Mouse (Mus musculus) erythroblast, embryonic 14.5 days (primary cell): Measurements from ENCODE around the gene Ffar1. TPM values are rescaled to one million over a fixed set of nuclear protein-coding genes. Genes with fewer than 3 reads are reported as not detected.

ENCODE experiments used
- H3K27me3 ChIP-seq: 2 replicates; pipeline ENCODE4 v1.6.1; 2012; ENCODE audit warnings: inconsistent platforms; ENCODE audit not compliant: control insufficient read depth
- H3K36me3 ChIP-seq: 2 replicates; pipeline ENCODE4 v1.6.1; 2012; ENCODE audit warnings: mild to moderate bottlenecking, inconsistent platforms; ENCODE audit not compliant: control insufficient read depth
- H3K4me1 ChIP-seq: 2 replicates; pipeline ENCODE4 v1.6.1; 2012; ENCODE audit warnings: inconsistent platforms; ENCODE audit not compliant: control insufficient read depth
- H3K4me3 ChIP-seq: replicated peaks from 2 replicates; pipeline ENCODE3; 2012; ENCODE audit warnings: moderate library complexity, mild to moderate bottlenecking, inconsistent platforms
- H3K9me3 ChIP-seq: 2 replicates; pipeline ENCODE4 v1.6.1; 2012; ENCODE audit warnings: low read length, inconsistent platforms, mixed read lengths; ENCODE audit not compliant: control insufficient read depth
- GATA1 ChIP-seq: IDR thresholded peaks from 2 replicates; pipeline ENCODE4 v1.6.1; 2012; ENCODE audit warnings: low read length, inconsistent platforms, mixed read lengths
- TAL1 ChIP-seq: IDR thresholded peaks from 3 replicates; pipeline ENCODE4 v1.6.1; 2012; ENCODE audit warnings: low read length, inconsistent platforms, mixed read lengths
- polyA plus RNA-seq: library from polyadenylated mRNA; stranded (reverse); fragments of >175 nt; gene quantifications from 2 replicates; pipeline ENCODE4 v1.2.3, GENCODE M21; 2012

The Ffar1 gene
- polyA plus RNA-seq, 1 experiment: not detected

GRCm38 (mm10) chr7:30857746-30858145, 3.6 kb downstream of the Ffar1 start:
- Histone ChIP-seq H3K36me3 (no peaks in the 10 kb centered on the region), H3K4me1 (peaks cover 3% of the 10 kb centered on the region), H3K4me3 (no peak overlapping the region), H3K27me3 (no peaks in the 10 kb centered on the region), H3K9me3 (no peaks in the 10 kb centered on the region)
- TF ChIP-seq GATA1: no peak
- TF ChIP-seq TAL1: no peak

DNA sequence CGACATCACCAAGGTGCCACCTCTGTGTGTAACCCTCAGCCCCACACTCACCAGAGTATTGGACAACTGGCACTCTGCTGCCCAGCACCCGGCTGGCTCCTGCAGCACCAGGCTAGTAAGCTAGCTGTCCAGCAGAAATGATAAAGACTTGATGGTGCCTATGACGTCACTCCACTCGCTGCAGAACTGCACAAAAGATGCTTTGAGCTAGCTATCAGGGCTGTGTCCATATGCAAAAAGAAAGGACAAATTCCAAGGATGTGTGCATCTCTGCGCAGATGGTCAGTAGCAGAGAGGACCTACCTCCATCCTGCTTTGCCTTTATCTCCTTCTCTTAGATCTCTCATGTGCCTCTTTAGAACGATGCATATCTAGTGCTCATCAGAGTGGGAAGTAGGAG, 5.3 kb downstream of the Ffar1 start, which contains the start of gene Ffar3:
TSS of gene Ffar3 (minus strand) at position 101 of the 400 bp plus-strand sequence.
- H3K27me3 ChIP-seq: no peaks in the 10 kb centered on the region

GRCm38 (mm10) chr7:30851421-30851820, 9.9 kb downstream of the Ffar1 start:
- no peaks in the 10 kb centered on the region for H3K4me1 ChIP-seq
- H3K27me3 ChIP-seq: no peaks in the 10 kb centered on the region
- TF ChIP-seq GATA1: no peak
- TF ChIP-seq TAL1: no peak
- H3K4me3 ChIP-seq: no peak overlapping the region
- no peaks in the 10 kb centered on the region for H3K36me3 ChIP-seq
- no peaks in the 10 kb centered on the region for H3K9me3 ChIP-seq

More for the DNA sequence above, 5.3 kb downstream of the Ffar1 start, which contains the start of gene Ffar3:
- H3K9me3 ChIP-seq: no peaks in the 10 kb centered on the region
- H3K36me3 ChIP-seq: no peaks in the 10 kb centered on the region
- TF ChIP-seq GATA1 (no peak), TAL1 (no peak)
- H3K4me3 ChIP-seq: no peak within 1 kb of the TSS
- peaks cover 3% of the 10 kb centered on the region for H3K4me1 ChIP-seq

DNA sequence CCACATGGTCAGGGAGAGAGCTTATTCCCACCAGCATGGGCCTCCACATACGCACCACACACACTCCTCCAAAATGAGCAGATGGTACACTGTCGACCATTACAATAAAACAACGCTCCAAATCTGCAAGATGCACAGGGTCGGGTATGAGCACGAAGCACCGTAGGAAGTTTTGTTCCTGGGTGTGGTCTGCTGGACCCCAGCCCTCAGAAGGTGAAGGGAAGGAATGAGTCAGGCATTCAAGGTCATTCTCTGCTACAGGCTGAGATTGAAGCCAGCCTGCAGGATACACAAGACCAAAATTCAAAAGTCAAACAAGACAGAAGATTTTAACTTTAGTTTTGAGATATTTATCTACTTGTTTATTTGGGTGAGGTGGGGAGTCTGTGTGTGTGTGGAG, 13.4 kb downstream of the Ffar1 start:
- Histone ChIP-seq H3K4me1 (no peaks in the 10 kb centered on the region), H3K9me3 (no peaks in the 10 kb centered on the region), H3K4me3 (no peak overlapping the region), H3K27me3 (no peaks in the 10 kb centered on the region), H3K36me3 (no peaks in the 10 kb centered on the region)
- no peak for TF ChIP-seq TAL1
- TF ChIP-seq GATA1: no peak

- Histone ChIP-seq H3K9me3 (no peaks in the 10 kb centered on the region), H3K36me3 (no peaks in the 10 kb centered on the region), H3K27me3 (no peaks in the 10 kb centered on the region), H3K4me3 (no peak overlapping the region), H3K4me1 (no peaks in the 10 kb centered on the region)
- TF ChIP-seq GATA1 (no peak), TAL1 (no peak)
These were observed 14.0 kb downstream of the Ffar1 start for GRCm38 (mm10) chr7:30847386-30847785.

- TF ChIP-seq GATA1: no peak
These were observed 14.8 kb downstream of the Ffar1 start for GRCm38 (mm10) chr7:30846505-30847053.

DNA sequence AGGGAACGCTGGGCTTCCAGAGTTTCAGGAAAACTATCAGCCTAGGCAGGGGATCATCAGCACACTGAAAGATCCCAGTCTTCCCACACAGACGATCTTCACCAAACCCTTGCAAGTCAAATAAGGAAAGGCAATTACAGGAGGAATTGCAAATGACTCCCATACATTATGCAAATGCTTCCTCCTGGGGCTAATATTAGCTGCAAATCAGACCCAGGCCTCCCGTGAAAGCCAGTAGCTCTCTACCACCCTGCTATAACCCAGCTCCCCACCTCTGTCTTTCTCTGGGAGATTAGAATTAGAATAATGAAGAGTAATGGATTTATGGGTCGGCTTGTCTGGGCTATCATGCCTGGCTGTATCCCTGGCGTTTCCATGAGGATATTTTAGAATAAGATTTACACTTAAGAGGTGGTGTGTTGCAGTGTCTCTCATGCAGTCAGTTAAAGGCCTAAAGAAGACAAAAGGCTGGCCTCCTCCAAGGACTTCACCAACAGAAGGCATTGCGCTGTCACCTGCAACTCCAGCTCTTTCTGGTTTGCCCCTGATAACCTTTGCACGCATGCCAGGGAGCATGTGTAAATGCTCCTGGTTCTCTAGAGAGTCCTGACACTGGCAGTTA, 16.6 kb downstream of the Ffar1 start:
- Histone ChIP-seq H3K36me3 (no peaks in the 10 kb centered on the region), H3K9me3 (no peaks in the 10 kb centered on the region), H3K4me1 (no peaks in the 10 kb centered on the region), H3K4me3 (no peak overlapping the region), H3K27me3 (no peaks in the 10 kb centered on the region)
- TF ChIP-seq GATA1 (no peak), TAL1 (no peak)

More at GRCm38 (mm10) chr7:30846505-30847053, 14.8 kb downstream of the Ffar1 start:
- no peaks in the 10 kb centered on the region for H3K4me1 ChIP-seq
- no peaks in the 10 kb centered on the region for H3K9me3 ChIP-seq
- H3K36me3 ChIP-seq: no peaks in the 10 kb centered on the region
- no peaks in the 10 kb centered on the region for H3K27me3 ChIP-seq
- no peak overlapping the region for H3K4me3 ChIP-seq

GRCm38 (mm10) chr7:30842092-30842491, 19.3 kb downstream of the Ffar1 start:
- Histone ChIP-seq H3K9me3 (no peaks in the 10 kb centered on the region), H3K4me1 (no peaks in the 10 kb centered on the region), H3K4me3 (no peak overlapping the region), H3K27me3 (no peaks in the 10 kb centered on the region), H3K36me3 (no peaks in the 10 kb centered on the region)
- TF ChIP-seq GATA1 (no peak), TAL1 (no peak)

- no peak overlapping the region for H3K4me3 ChIP-seq
- H3K4me1 ChIP-seq: no peaks in the 10 kb centered on the region
- no peak for TF ChIP-seq TAL1
- TF ChIP-seq GATA1: no peak
These were observed 20.0 kb downstream of the Ffar1 start for GRCm38 (mm10) chr7:30841379-30841778.

More at GRCm38 (mm10) chr7:30841379-30841778, 20.0 kb downstream of the Ffar1 start:
- H3K9me3 ChIP-seq: no peaks in the 10 kb centered on the region
- no peaks in the 10 kb centered on the region for H3K27me3 ChIP-seq
- H3K36me3 ChIP-seq: no peaks in the 10 kb centered on the region
